Comparison of ENCODE assay signal across 22 mouse cellular contexts in the genomic region with DNA sequence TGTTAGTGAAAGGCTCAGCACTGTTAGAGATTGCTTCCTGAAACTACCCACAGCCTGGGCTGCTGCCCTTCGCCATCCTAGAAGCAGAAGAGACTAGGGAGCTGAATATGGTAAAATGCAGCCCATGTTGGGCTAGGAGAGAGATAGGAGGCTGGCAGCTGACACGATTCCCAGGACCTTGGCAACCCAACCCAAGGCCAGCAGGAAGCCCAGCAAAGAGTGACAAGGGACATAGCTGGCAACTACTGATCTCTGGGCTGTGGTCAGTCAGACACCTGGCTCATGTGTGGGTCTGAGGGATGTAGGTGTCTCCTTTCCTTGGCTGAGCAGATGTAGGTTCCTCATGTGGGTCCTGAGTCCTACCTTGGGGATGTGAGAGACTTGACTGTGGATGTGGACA.
A peak's percentile ranks its signal among the peaks of the same experiment; 100 is the strongest.
DNase-seq lines count a peak whose midpoint lies in the region; TF ChIP-seq lines count a peak whose summit lies in the region.
"Had no signal": no experiment of that assay in that cellular context is flagged by ENCODE, and none has a peak within 500 bp of the region (broad histone marks: within the 10 kb centered on the region; RNA-seq: fewer than 3 reads in every experiment).

No protein-coding gene starts in this region.

- peaks cover 79% of the 10 kb centered on the region for H3K4me1 ChIP-seq in cerebellum, adult 2 months (ENCODE audit: control insufficient read depth, insufficient read depth, low read length)
- H3K4me1 ChIP-seq: forebrain, embryonic 13.5 days had no signal

- DNase-seq in cerebellum, adult 11-12 months: peak; percentile 63
- no peak for DNase-seq in cerebellum, adult 9-10 months
- DNase-seq in cerebellum, adult 2 months: peak; percentile 63 to 68
- peak; percentile 71 for DNase-seq in cerebellum, adult 9-11 months
- peak; percentile 40 to 53 for DNase-seq in cerebellum, postnatal 36 days
- no peak for DNase-seq in ovary, postnatal 14 days (ENCODE audit: low spot score)
- DNase-seq in ovary, postnatal 10 days (ENCODE audit: low spot score): no peak
- DNase-seq: adrenal gland, postnatal 10 days; adrenal gland, postnatal 36 days; B cell, adult 2 months; gastrocnemius, postnatal 10 days; gastrocnemius, postnatal 36 days; heart, adult 2 months; heart, postnatal 14 days; heart, postnatal 4 days had no signal

- H3K4me3 ChIP-seq in cerebellum, adult 2 months (replicated peaks; ENCODE audit: insufficient read depth, low read depth, low read length): no peak overlapping the region
- H3K4me3 ChIP-seq: forebrain, embryonic 10.5 days; forebrain, embryonic 13.5 days; heart, adult 2 months; heart, embryonic 10.5 days; heart, embryonic 13.5 days had no signal

- no peak for TF ChIP-seq CTCF in cerebellum, adult 2 months (IDR thresholded peaks at IDR 0.05; ENCODE audit: borderline replicate concordance, insufficient read depth, low read depth, low read length)

- no peak overlapping the region for H3K27ac ChIP-seq in cerebellum, adult 2 months (ENCODE audit: insufficient read depth, low read length)
- H3K27ac ChIP-seq: forebrain, embryonic 10.5 days; forebrain, embryonic 13.5 days; heart, adult 2 months; heart, embryonic 10.5 days; heart, embryonic 13.5 days; hindbrain, embryonic 14.5 days; hindbrain, postnatal 0 days had no signal

- no peak for TF ChIP-seq POLR2A in cerebellum, adult 2 months (IDR thresholded peaks at IDR 0.05; ENCODE audit: borderline replicate concordance, insufficient read depth, low read length)

- no peaks in the 10 kb centered on the region for H3K27me3 ChIP-seq in cerebellum, adult 2 months (ENCODE audit: control insufficient read depth, insufficient read depth, low read length)
- H3K27me3 ChIP-seq: forebrain, embryonic 13.5 days; Patski had no signal

- 15% methylated on average over 2 of the region's 2 CpGs for WGBS in cerebellum, adult 2 months

Comparison
In these comparisons a context has a peak if more than half of its experiments do, and no peak if none do; other contexts are left out.
1. DNase-seq: peak in cerebellum, adult 11-12 months (single experiment), cerebellum, adult 2 months (2 of 2), cerebellum, adult 9-11 months (single experiment) and cerebellum, postnatal 36 days (2 of 2); none in cerebellum, adult 9-10 months (single experiment), ovary, postnatal 14 days (single experiment) and ovary, postnatal 10 days (single experiment).